Mouse (Mus musculus): ENCODE measurements around the gene Lzts2.

Lzts2 gene

DNA sequence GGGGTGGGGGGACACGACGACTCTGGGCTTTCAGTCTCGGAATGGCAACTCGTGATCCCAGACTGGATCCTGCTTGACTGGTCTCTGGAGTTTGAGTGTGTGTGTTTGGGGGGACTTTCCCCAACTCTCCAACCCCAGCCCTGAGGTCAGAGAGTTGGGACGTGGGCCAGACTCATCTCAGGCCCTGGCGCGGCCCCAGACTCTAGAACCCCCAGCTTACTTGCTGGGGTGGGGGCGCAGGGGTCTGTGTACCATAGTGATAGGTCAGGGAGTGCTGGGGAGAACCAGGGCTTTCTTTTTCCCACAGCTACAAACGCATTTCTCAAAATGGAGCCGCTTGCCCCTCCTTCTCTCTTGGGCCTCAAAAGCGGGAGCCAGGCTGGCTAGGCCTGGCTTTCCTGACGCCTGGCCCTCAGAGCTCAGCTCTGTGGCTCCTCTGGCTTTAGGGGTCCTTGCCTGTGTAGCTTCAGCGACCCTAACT lies 4.2 kb downstream of the Lzts2 start:
- in situ Hi-C loops (cut with MboI; ENCODE audit: unreplicated experiment in 2 of 2) = loop anchor here in 1 of 2 experiments (25.0 kb wide), 1 partner anchor 1331 kb away; the partner anchor contains the start of gene Entpd7

- in situ Hi-C loops (cut with MboI; ENCODE audit: unreplicated experiment in 2 of 2) = loop anchor here in 1 of 2 experiments (25.0 kb wide), 1 partner anchor 1333 kb away; the partner anchor contains the start of gene Entpd7
Measured at GRCm38 (mm10) chr19:45020348-45020747, 6.1 kb downstream of the Lzts2 start.

GRCm38 (mm10) chr19:45021362-45021761 lies 7.1 kb downstream of the Lzts2 start:
- in situ Hi-C loops (cut with MboI; ENCODE audit: unreplicated experiment in 2 of 2) = loop anchor here in 1 of 2 experiments (25.0 kb wide), 1 partner anchor 1334 kb away; the partner anchor contains the start of gene Entpd7

- in situ Hi-C loops (cut with MboI; ENCODE audit: unreplicated experiment in 2 of 2) = loop anchor here in 1 of 2 experiments (25.0 kb wide), 1 partner anchor 1337 kb away; the partner anchor contains the start of gene Entpd7
Measured at GRCm38 (mm10) chr19:45023993-45024392, 9.8 kb downstream of the Lzts2 start.

- in situ Hi-C loops (cut with MboI; ENCODE audit: unreplicated experiment in 2 of 2) = loop anchor here (25.0 kb wide), 2 partner anchors 437 to 1337 kb away; partner anchors contain the start of gene Entpd7 (in 1 of the 2)
Measured at GRCm38 (mm10) chr19:45024775-45025174, 10.6 kb downstream of the Lzts2 start.

DNA sequence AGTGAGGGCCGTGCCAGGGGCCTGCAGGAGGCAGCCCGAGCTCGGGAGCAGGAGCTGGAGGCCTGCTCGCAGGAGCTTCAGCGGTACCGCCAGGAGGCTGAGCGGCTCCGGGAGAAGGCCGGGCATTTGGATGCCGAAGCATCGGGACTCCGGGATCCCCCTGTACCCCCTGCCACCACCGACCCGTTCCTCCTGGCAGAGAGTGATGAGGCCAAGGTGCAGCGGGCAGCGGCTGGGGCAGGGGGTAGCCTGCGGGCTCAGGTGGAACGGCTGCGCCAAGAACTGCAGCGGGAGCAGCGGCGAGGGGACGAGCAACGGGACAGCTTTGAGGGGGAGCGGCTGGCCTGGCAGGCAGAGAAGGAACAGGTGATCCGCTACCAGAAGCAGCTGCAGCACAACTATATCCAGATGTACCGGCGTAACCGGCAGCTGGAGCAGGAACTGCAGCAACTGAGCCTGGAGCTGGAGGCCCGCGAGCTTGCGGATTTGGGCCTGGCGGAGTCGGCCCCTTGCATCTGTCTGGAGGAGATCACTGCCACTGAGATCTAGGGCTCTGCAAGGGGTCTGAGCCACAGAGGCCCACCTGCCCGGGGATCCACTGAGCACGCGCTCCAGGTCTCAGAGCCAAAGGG lies 11.8 kb downstream of the Lzts2 start:
- in situ Hi-C loops (cut with MboI; ENCODE audit: unreplicated experiment in 2 of 2) = loop anchor here in 1 of 2 experiments (25.0 kb wide), 1 partner anchor 439 kb away; no protein-coding TSS in a partner anchor

- in situ Hi-C loops (cut with MboI; ENCODE audit: unreplicated experiment in 2 of 2) = loop anchor here in 1 of 2 experiments (25.0 kb wide), 1 partner anchor 440 kb away; no protein-coding TSS in a partner anchor
Measured at GRCm38 (mm10) chr19:45026958-45027670, 12.9 kb downstream of the Lzts2 start.

DNA sequence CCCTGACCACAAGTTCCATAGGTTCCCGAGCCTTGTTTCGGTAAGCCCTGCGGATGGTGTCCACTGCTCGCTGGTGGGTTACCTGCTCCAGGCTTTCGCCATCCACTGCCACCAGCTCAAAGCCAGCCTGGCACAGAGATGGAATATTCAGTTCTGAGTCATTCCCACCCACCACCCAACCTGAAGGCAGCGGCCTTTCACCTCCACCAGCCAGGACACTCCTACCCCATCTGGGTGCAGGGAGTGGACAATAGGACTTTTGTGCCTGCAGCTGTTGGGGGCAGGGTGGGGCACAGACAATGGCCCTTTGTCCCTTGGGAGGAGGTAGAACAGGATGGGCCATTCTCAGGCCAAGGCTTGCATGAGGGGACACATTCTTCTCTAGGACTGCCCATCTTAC lies 13.6 kb downstream of the Lzts2 start:
- in situ Hi-C loops (cut with MboI; ENCODE audit: unreplicated experiment in 2 of 2) = loop anchor here in 1 of 2 experiments (25.0 kb wide), 1 partner anchor 441 kb away; no protein-coding TSS in a partner anchor

DNA sequence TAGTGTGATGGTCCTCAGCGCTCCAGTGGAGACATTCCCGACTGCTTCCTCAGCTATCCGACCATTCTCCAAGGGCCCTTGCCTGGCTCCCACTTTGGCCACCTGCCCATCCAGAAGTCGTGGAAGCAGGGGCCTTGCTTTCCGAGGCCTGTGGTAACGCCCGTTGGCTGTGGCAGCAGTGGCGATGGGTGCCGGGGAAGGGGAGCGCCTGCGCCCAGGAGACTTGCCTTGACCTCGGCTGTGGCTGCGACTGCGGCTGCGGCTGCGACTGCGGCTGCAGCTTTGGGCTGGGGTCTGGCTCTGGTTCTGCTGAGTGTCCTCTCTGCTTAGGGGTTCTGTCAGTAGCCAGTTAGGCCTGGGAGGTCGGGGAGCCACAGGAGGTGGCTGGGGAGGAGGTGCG lies 14.5 kb downstream of the Lzts2 start:
- in situ Hi-C loops (cut with MboI; ENCODE audit: unreplicated experiment in 2 of 2) = loop anchor here in 1 of 2 experiments (25.0 kb wide), 1 partner anchor 441 kb away; no protein-coding TSS in a partner anchor

DNA sequence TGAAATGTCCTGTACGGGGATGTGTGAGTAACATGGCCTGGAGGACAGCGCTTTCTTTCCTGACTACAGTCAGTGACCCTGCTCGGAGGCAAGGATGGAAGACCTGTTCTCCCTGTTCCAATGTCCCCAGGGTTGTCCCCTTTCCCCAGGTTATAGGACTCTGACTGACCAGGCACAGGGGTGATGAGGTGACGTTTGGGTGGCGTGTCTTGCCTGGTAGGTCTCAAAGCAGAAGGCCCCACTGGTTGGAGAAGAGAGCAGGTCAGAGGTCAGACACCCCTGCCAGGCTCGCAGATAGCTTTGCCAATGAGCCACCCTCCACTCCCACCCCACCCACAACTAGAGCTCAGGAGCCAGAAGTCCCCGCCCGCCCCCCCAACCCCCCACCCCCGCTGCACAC lies 15.4 kb downstream of the Lzts2 start:
- in situ Hi-C loops (cut with MboI; ENCODE audit: unreplicated experiment in 2 of 2) = loop anchor here in 1 of 2 experiments (25.0 kb wide), 1 partner anchor 442 kb away; no protein-coding TSS in a partner anchor

- in situ Hi-C loops (cut with MboI; ENCODE audit: unreplicated experiment in 2 of 2) = loop anchor here (5.0 to 25.0 kb wide), 4 partner anchors 38 to 445 kb away; partner anchors contain the start of gene Sema4g (in 1 of the 2)
Measured at GRCm38 (mm10) chr19:45030111-45030510, 15.9 kb downstream of the Lzts2 start.

DNA sequence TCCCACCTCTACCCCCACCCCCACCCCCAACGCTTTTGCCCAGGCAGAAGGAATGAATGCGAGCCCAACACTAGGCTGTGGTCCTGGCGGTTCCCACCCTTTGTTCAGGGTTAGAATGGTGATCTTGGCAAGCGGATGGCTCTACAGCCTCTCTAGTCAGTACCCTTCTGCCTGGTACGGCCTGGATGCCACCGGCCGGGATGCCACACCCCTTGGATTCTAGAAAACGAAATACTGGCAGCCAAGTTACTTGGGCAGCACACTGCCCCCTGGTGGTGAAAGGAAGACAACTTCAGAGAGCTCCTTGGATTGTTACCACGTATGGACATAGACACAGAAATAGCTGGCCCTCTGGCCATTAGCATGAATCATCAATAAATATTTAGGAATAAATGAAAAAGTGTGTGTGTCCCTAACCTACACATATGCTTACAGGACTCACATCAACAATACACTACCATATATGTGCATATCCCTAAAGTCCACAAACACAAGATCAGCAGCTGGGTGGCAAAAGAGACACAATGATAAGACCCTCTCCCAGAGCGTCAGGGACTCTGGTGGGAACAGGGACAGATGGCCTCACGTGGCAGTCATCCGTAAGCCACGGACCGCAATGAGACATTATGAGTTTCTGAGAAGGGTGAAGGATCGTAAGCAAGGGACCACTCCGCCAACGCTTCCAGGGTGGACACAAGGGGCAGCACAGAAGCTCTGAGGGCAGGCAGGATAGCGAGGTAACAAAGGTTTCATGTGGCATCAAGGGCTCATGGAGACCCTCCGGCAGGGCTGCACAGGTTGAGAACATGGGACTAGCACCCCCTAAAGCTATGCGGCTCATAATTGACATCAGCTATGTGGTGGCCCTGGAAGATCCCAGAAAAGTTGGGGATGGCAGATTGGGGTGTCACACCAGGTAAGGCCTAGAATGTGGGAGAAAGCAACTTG lies 16.8 kb downstream of the Lzts2 start:
- in situ Hi-C loops (cut with MboI; ENCODE audit: unreplicated experiment in 2 of 2) = loop anchor here (5.0 to 25.0 kb wide), 4 partner anchors 39 to 446 kb away; partner anchors contain the start of gene Sema4g (in 1 of the 2)

GRCm38 (mm10) chr19:45031780-45032179 lies 17.6 kb downstream of the Lzts2 start:
- in situ Hi-C loops (cut with MboI; ENCODE audit: unreplicated experiment in 2 of 2) = loop anchor here (5.0 to 25.0 kb wide), 4 partner anchors 39 to 447 kb away; partner anchors contain the start of gene Sema4g (in 1 of the 2)

DNA sequence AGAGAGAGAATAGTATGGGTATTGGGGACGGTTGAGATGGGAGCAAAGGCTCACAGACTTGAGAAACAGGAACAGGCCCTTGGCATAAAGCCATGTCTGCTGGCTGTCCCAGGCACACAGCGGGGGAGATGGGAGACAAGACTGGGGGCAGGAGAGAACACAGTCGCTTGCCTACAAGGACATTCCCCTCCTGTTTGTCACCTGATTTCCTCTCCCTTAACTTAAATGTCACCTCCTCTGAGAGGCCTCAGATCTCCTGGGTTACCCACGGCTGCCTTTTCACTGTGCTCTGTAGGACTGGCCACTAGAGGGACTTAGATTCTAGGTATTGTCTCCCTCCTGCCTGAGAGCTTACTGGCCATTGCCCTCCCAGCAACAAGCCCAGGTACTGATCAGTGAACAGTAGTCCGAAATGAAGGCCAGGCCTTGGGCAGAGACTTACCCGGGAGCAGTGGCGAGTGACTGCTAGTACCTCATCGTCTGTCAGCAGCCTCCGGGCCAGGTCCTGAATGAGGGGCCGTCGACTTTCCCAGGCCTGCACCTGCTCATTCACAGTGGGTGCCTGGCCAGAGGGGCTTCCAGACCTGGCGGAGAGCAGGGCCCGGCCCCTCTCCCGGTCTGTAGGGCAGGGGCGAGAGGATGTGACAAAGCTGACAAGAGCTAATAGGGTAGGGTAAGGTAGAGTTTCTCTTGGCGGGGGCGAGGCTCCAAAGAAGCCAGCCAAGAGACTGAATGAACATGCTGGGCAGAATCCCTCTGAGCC lies 18.5 kb downstream of the Lzts2 start:
- in situ Hi-C loops (cut with MboI; ENCODE audit: unreplicated experiment in 2 of 2) = loop anchor here (5.0 to 25.0 kb wide), 4 partner anchors 40 to 448 kb away; partner anchors contain the start of gene Sema4g (in 1 of the 2)

DNA sequence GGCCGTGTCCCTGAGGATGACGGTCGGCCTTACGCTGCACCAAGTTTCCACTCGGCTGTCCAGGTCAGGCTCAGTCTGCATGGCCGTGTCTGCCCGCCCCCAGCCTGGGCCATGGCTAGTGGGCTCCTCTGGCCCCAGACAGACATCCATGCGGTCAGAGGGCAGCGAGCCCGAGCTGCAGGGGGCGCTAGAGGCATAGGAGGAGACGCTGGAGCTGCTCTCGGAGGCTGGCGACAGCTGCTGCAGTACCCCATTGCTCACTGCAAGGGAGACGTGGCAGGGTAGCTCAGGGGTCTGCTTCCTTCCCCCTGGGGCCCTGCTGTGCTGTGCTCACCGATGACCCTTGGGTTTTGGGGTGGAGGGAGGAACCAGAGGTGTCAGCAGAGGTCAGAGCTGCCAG lies 22.7 kb downstream of the Lzts2 start:
- in situ Hi-C loops (cut with MboI; ENCODE audit: unreplicated experiment in 2 of 2) = loop anchor here (10.0 to 25.0 kb wide), 2 partner anchors 450 to 452 kb away; no protein-coding TSS in a partner anchor

GRCm38 (mm10) chr19:45038198-45038597 lies 24.0 kb downstream of the Lzts2 start:
- in situ Hi-C loops (cut with MboI; ENCODE audit: unreplicated experiment in 2 of 2) = loop anchor here (10.0 to 25.0 kb wide), 2 partner anchors 451 to 453 kb away; no protein-coding TSS in a partner anchor

- in situ Hi-C loops (cut with MboI; ENCODE audit: unreplicated experiment in 2 of 2) = loop anchor here in 1 of 2 experiments (25.0 kb wide), 1 partner anchor 453 kb away; no protein-coding TSS in a partner anchor
Measured at GRCm38 (mm10) chr19:45040214-45040613, 26.0 kb downstream of the Lzts2 start.

- in situ Hi-C loops (cut with MboI; ENCODE audit: unreplicated experiment in 2 of 2) = loop anchor here in 1 of 2 experiments (25.0 kb wide), 1 partner anchor 457 kb away; no protein-coding TSS in a partner anchor
Measured at GRCm38 (mm10) chr19:45044389-45044927, 30.2 kb downstream of the Lzts2 start.
